Mouse (Mus musculus): ENCODE data around the gene Npcd. TPM values are rescaled to one million over a fixed set of nuclear protein-coding genes. Genes with fewer than 3 reads are reported as not detected.

Npcd gene
- polyA plus RNA-seq, 1 experiment: 3.0 TPM

DNA sequence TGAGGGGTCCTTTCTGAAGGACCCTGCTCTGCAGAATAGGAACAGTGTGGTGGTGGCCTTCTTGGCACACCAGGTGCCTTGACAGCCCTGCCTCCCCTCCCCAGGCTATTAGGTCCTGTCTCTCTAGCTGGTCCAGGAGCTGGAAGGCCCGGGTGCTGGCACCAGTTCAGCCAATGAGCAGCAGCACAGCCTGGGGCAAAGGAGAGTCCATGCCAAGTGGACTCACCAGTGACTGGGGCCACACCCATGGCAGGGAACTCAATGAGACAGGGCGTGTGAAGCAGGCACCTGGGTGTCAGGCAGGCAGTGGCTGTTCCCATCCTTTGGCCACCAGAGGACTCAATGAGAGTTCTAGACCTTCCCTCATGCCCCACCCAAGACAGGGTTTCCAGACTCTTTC lies 68.7 kb downstream of the Npcd start:
- Histone ChIP-seq H3K4me3 (ENCODE audit: insufficient read depth, low read length) (no peak overlapping the region), H3K27ac (ENCODE audit: insufficient read depth, low read length) (peak overlapping the region; percentile 38), H3K4me1 (ENCODE audit: control insufficient read depth, insufficient read depth, low read length) (peaks cover 40% of the 10 kb centered on the region)
- TF ChIP-seq CTCF (IDR thresholded peaks at IDR 0.05; ENCODE audit: extremely low read depth, insufficient read depth, low read length) (no peak), POLR2A (IDR thresholded peaks at IDR 0.05; ENCODE audit: extremely low read depth, insufficient read depth, low read length) (no peak)

DNA sequence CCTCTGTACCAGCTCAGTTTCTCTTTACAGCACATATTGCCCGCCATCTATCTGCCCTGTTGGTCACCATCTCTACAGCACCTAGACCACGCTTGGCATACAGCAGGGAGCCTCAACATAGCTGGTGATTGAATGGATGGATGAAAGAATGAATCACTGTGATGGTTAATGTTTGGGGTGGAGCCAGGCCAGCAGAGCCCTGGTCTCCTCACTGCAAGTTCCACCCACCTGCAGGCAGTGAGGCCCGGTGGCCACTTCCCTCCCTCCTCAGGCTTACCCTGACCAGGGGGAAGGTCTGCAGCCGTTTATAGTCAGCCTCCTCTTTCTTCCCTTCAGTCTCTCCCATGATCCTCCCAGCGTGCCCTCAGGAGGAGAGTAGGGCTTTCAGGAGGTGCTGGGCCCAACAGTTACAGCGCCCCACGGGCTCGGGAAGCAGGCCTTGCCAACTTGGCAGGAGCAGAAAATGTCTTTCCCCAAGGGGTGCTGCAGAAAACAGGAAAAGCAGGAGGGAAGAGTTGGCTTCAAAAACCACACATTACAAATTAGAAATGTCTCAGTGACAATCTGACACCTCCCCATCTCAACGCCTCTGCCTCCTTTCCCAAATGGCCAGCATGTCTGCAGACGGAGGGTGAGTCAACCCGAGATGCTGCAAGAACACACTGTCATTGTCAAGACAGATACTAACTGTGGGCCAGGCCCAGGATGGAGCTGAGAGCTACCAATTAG lies 69.3 kb downstream of the Npcd start:
- H3K27ac ChIP-seq (ENCODE audit: insufficient read depth, low read length): peak overlapping the region; percentile 68
- no peak overlapping the region for H3K4me3 ChIP-seq (ENCODE audit: insufficient read depth, low read length)
- TF ChIP-seq POLR2A (IDR thresholded peaks at IDR 0.05; ENCODE audit: extremely low read depth, insufficient read depth, low read length): no peak
- peaks cover 35% of the 10 kb centered on the region for H3K4me1 ChIP-seq (ENCODE audit: control insufficient read depth, insufficient read depth, low read length)

DNA sequence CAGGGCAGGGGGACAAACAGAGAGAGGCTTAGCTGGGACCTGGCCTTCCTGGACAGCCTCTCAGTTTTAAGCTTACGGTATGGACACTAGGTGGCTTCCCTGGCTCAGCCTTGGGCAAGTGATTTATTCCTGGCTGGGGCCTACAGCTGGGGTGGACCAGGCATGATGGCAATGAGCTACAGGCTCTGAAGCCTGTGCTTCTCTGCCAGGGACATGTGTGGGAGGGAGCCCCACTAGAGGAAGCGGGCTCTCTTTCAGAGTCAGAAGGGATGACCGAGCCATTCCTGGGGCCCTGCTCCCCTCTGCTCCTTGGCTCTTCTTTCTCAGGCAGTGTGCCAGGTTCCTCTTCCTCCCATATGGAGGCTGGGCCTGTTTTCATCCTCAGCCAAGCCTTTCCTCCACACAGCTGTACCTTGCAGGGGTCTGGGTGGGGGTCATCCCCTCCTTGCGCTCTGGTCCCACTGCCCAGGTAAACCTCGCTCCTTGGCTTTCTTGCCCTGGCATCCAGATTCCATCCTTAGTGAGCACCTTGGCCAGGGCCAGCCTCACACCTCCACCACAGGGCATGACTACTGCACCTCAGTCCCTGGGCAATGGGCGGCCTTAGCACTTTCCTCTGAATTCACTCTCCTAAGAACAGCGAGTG lies 70.3 kb downstream of the Npcd start:
- peak overlapping the region; percentile 68 for H3K27ac ChIP-seq (ENCODE audit: insufficient read depth, low read length)
- peaks cover 34% of the 10 kb centered on the region for H3K4me1 ChIP-seq (ENCODE audit: control insufficient read depth, insufficient read depth, low read length)
- TF ChIP-seq CTCF (IDR thresholded peaks at IDR 0.05; ENCODE audit: extremely low read depth, insufficient read depth, low read length) (0 out of 2 replicates have a peak, but pooled peaks have one; percentile 12), POLR2A (IDR thresholded peaks at IDR 0.05; ENCODE audit: extremely low read depth, insufficient read depth, low read length) (no peak)
- H3K4me3 ChIP-seq (ENCODE audit: insufficient read depth, low read length): no peak overlapping the region

DNA sequence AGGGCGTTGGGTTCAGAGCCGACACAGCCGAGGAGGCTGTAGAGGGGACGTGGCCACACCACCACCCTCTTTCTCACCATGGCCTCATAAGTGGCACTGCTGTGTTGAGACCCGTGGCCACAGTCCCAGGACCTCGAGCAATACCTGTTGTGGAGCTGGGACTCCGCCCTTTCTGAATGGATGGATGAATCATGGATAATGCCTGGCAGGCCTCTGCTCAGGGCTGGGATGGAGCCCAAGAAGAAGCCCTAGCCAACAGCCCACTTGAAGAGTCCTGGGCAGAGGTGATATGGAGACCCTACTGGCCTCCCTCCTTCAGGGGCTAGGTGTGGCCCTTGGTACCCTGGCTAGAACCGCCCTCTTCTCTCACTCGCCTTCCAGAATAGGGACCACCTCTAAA lies 71.0 kb downstream of the Npcd start:
- TF ChIP-seq CTCF (IDR thresholded peaks at IDR 0.05; ENCODE audit: extremely low read depth, insufficient read depth, low read length) (no peak), POLR2A (IDR thresholded peaks at IDR 0.05; ENCODE audit: extremely low read depth, insufficient read depth, low read length) (no peak)
- Histone ChIP-seq H3K27ac (ENCODE audit: insufficient read depth, low read length) (no peak overlapping the region), H3K4me3 (ENCODE audit: insufficient read depth, low read length) (no peak overlapping the region), H3K4me1 (ENCODE audit: control insufficient read depth, insufficient read depth, low read length) (peaks cover 35% of the 10 kb centered on the region)

DNA sequence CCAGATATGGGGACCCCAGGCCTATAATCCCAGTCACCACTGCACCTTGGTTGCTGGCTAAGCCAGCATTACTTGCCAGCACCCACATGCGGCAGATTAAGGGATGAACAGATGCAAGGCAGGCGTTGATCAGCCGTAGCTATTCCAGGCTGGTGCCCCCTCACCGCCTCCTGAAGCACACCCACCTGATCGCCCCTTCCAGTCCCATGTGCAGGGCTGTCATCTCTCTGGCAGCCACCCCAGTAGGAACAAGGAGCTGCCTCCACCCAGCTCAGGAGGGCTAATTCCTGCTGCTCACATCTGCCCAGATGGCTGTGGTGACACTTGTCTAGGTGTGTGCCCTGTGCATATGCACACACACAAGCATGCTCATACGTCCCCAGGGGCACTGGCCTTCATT lies 73.1 kb downstream of the Npcd start:
- TF ChIP-seq POLR2A (IDR thresholded peaks at IDR 0.05; ENCODE audit: extremely low read depth, insufficient read depth, low read length): no peak
- TF ChIP-seq CTCF (IDR thresholded peaks at IDR 0.05; ENCODE audit: extremely low read depth, insufficient read depth, low read length): no peak
- peaks cover 37% of the 10 kb centered on the region for H3K4me1 ChIP-seq (ENCODE audit: control insufficient read depth, insufficient read depth, low read length)
- H3K27ac ChIP-seq (ENCODE audit: insufficient read depth, low read length): no peak overlapping the region; the same call in 1 of the 2 replicates

DNA sequence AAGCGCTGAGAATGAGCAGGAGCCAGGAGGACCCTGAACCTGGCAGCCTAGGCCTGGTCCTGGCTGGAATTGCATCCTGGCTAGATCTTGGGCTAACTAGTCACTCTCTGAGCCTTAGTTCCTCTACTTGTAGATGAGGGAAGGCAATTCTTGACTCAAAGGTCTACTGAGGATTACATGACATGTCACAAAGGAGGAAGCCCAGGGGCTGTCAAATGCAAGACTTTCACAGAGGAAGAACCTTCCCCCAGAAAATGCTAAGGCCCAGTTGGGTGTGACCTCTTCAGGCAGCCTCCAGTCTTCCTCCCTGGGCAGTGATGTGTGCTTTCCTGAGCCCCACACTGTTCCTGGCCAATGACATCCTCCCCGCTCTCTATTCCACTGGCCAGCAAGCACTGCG lies 76.9 kb downstream of the Npcd start:
- H3K4me1 ChIP-seq (ENCODE audit: control insufficient read depth, insufficient read depth, low read length): peaks cover 28% of the 10 kb centered on the region
- TF ChIP-seq POLR2A (IDR thresholded peaks at IDR 0.05; ENCODE audit: extremely low read depth, insufficient read depth, low read length) (no peak), CTCF (IDR thresholded peaks at IDR 0.05; ENCODE audit: extremely low read depth, insufficient read depth, low read length) (no peak)
- H3K27ac ChIP-seq (ENCODE audit: insufficient read depth, low read length): peak overlapping the region; percentile 55
- no peak overlapping the region for H3K4me3 ChIP-seq (ENCODE audit: insufficient read depth, low read length)

More for the DNA sequence above, 73.1 kb downstream of the Npcd start:
- no peak overlapping the region for H3K4me3 ChIP-seq (ENCODE audit: insufficient read depth, low read length)

DNA sequence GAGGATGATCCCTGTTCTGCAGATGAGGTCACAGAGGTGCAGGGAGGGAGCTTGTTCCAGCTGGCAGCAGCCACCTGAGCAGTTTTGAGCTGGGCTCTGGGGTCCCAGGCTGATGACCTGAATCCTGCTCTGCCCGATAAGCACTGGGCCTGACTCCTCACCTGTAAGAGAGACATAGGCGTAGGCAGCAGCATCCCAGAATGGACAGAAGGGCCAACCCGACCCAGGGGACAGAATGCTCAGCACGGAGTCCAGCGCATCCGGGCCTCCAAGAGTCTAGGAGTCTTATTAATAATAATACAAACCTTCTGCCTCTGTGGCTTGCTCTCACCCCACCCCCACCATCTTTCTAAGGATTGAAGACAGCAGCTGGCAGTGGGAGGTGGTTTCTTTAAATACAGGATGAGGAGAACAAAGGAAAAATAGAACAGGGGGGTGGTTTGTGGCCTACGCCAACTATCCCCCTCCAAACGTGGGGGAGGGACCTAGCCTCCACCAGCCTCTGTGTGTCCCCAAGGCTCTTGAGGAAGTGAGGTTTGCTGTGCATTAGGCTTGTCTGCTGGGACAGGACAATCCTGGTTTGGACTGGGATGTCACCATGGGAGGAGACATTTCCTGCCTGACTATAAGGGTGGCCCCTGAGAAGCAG lies 77.9 kb downstream of the Npcd start:
- H3K4me1 ChIP-seq (ENCODE audit: control insufficient read depth, insufficient read depth, low read length): peaks cover 23% of the 10 kb centered on the region
- H3K27ac ChIP-seq (ENCODE audit: insufficient read depth, low read length): peak overlapping the region; percentile 55
- TF ChIP-seq POLR2A (IDR thresholded peaks at IDR 0.05; ENCODE audit: extremely low read depth, insufficient read depth, low read length) (no peak), CTCF (IDR thresholded peaks at IDR 0.05; ENCODE audit: extremely low read depth, insufficient read depth, low read length) (no peak)
- H3K4me3 ChIP-seq (ENCODE audit: insufficient read depth, low read length): no peak overlapping the region

DNA sequence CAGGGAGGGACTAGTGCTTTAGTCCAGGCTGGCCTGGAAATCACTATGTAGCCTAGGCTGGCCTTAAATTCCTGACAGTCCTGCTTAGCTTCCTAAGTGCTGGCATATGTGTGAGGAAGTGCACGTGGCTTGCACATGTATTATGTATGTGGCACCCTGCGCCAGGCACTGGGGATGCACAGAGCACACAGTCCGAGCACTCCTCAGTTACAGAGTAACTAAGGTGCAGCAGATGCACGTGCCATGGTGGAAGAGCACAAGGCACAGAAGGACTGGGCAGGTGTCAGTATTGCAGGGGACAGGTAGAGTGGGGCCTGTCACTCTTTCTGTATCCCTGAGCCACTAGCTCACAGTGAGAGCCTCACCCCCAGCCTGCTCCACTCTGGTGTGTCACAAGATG lies 78.9 kb downstream of the Npcd start:
- H3K4me3 ChIP-seq (ENCODE audit: insufficient read depth, low read length): no peak overlapping the region
- H3K4me1 ChIP-seq (ENCODE audit: control insufficient read depth, insufficient read depth, low read length): peaks cover 18% of the 10 kb centered on the region
- TF ChIP-seq CTCF (IDR thresholded peaks at IDR 0.05; ENCODE audit: extremely low read depth, insufficient read depth, low read length) (no peak), POLR2A (IDR thresholded peaks at IDR 0.05; ENCODE audit: extremely low read depth, insufficient read depth, low read length) (no peak)
- no peak overlapping the region for H3K27ac ChIP-seq (ENCODE audit: insufficient read depth, low read length)

DNA sequence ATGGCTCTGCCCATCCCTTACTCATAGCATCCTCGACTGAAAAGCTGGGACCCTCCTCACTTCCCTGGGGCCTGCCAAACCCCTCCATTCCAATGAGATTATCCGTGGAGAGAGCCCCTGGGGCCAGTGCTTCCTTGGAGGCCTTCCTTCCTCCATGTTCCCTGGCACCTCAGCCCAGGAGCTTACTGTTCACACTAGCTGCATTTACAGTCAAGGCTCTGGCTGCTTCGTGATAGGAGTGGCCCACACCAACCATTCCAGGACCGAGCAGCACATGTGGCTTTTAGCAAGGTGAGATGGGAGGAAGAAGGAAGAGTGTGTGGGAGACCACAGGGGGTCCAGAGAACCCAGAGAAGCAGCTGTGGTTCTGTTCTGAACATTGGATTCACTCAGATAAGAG lies 80.2 kb downstream of the Npcd start:
- Histone ChIP-seq H3K27ac (ENCODE audit: insufficient read depth, low read length) (no peak overlapping the region), H3K4me1 (ENCODE audit: control insufficient read depth, insufficient read depth, low read length) (peaks cover 18% of the 10 kb centered on the region), H3K4me3 (ENCODE audit: insufficient read depth, low read length) (no peak overlapping the region)
- no peak for TF ChIP-seq CTCF (IDR thresholded peaks at IDR 0.05; ENCODE audit: extremely low read depth, insufficient read depth, low read length)
- no peak for TF ChIP-seq POLR2A (IDR thresholded peaks at IDR 0.05; ENCODE audit: extremely low read depth, insufficient read depth, low read length)

DNA sequence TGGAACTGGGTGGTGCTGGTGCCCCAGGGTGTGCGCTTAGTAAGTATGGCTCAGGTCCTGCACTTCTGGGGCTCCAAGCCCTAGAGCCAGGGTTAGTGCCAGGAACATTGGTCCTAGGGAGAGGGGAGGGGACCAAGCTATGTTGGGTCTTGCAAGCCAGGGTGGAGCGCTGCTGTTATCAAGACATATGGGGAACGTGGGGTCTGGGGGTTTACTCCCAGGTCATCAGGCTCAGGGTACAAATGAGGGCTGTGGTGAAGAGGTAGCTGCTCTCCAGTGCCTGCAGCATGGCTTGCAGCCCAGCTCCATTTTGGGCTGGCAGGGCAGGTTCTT lies 80.7 kb downstream of the Npcd start:
- Histone ChIP-seq H3K27ac (ENCODE audit: insufficient read depth, low read length) (no peak overlapping the region), H3K4me1 (ENCODE audit: control insufficient read depth, insufficient read depth, low read length) (peaks cover 13% of the 10 kb centered on the region), H3K4me3 (ENCODE audit: insufficient read depth, low read length) (no peak overlapping the region)
- TF ChIP-seq CTCF (IDR thresholded peaks at IDR 0.05; ENCODE audit: extremely low read depth, insufficient read depth, low read length) (no peak), POLR2A (IDR thresholded peaks at IDR 0.05; ENCODE audit: extremely low read depth, insufficient read depth, low read length) (no peak)

Measured in cortical plate, adult 2 months (tissue).